Mouse (Mus musculus) heart, embryonic 15.5 days (tissue): ENCODE results near the gene Ogdh. TPM values are rescaled to one million over a fixed set of nuclear protein-coding genes. Genes with fewer than 3 reads are reported as not detected.

Experiments used
- ATAC-seq: fragments of 200-750 bp; cut with Nextera tagmentation; replicated peaks from 2 replicates; pipeline ENCODE4 v1.8.0; 2017; ENCODE audit warnings: low read depth, moderate TSS enrichment; ENCODE audit not compliant: insufficient number of reproducible peaks, insufficient read depth, low FRiP score
- H3K27ac ChIP-seq: fragments of 300-500 bp; sonication (generic); 2 replicates; pipeline ENCODE4 v1.5.1; 2015; ENCODE audit warnings: mild to moderate bottlenecking, inconsistent platforms
- H3K27me3 ChIP-seq: fragments of 300-500 bp; sonication (generic); 2 replicates; pipeline ENCODE4 v1.6.1; 2015; ENCODE audit warnings: inconsistent platforms
- H3K36me3 ChIP-seq: fragments of 300-500 bp; sonication (generic); 2 replicates; pipeline ENCODE4 v1.6.1; 2015; ENCODE audit warnings: mild to moderate bottlenecking, inconsistent platforms
- H3K4me1 ChIP-seq: fragments of 300-500 bp; sonication (generic); replicated peaks from 2 replicates; pipeline ENCODE4 v1.6.1; 2015; ENCODE audit warnings: inconsistent platforms
- H3K4me2 ChIP-seq: fragments of 300-500 bp; sonication (generic); 2 replicates; pipeline ENCODE4 v1.6.1; 2015; ENCODE audit warnings: inconsistent platforms, mild to moderate bottlenecking, moderate library complexity
- H3K4me3 ChIP-seq: fragments of 300-500 bp; sonication (generic); 2 replicates; pipeline ENCODE4 v1.5.1; 2015; ENCODE audit warnings: mild to moderate bottlenecking, inconsistent platforms
- H3K9ac ChIP-seq: fragments of 300-500 bp; sonication (generic); 2 replicates; pipeline ENCODE4 v1.6.1; 2015; ENCODE audit warnings: mild to moderate bottlenecking, inconsistent platforms
- H3K9me3 ChIP-seq: fragments of 300-500 bp; sonication (generic); replicated peaks from 2 replicates; pipeline ENCODE4 v1.6.1; 2016; ENCODE audit warnings: inconsistent platforms
- WGBS: fragments of 180-500 bp; shearing (Covaris S2); methylation state at CpG from one replicate; pipeline ENCODE4 v1.1.7; 2015; ENCODE audit warnings: mixed read lengths; 5-methylcytosine and 5-hydroxymethylcytosine counted together
- polyA plus RNA-seq: library from polyadenylated mRNA; unstranded; fragments of >200 nt; fragmentation: Nextera tagmentation; extraction: Ambion mirVana; gene quantifications from 2 replicates; pipeline ENCODE4 v1.2.1, GENCODE M21; 2015

The Ogdh gene
- polyA plus RNA-seq, 1 experiment from 2014 or later = 264 TPM

GRCm38 (mm10) chr11:6333403-6333802 lies 42.0 kb downstream of the Ogdh start:
- Histone ChIP-seq H3K9me3 (no peaks in the 10 kb centered on the region), H3K4me1 (no peaks in the 10 kb centered on the region), H3K4me3 (no peak overlapping the region), H3K36me3 (peaks cover 43% of the 10 kb centered on the region), H3K27me3 (no peaks in the 10 kb centered on the region), H3K9ac (no peak overlapping the region), H3K27ac (no peak overlapping the region), H3K4me2 (no peak overlapping the region)
- ATAC-seq = no peak
- WGBS = 83% methylated on average over 7 of the region's 7 CpGs

- H3K4me2 ChIP-seq = no peak overlapping the region
- no peak overlapping the region for H3K4me3 ChIP-seq
- no peaks in the 10 kb centered on the region for H3K27me3 ChIP-seq
- 91% methylated on average over 7 of the region's 7 CpGs for whole genome bisulfite sequencing
- no peaks in the 10 kb centered on the region for H3K4me1 ChIP-seq
- H3K9ac ChIP-seq = no peak overlapping the region
- peaks cover 53% of the 10 kb centered on the region for H3K36me3 ChIP-seq
- H3K9me3 ChIP-seq = no peaks in the 10 kb centered on the region
- no peak overlapping the region for H3K27ac ChIP-seq
- no peak for ATAC-seq
Observed at GRCm38 (mm10) chr11:6335321-6335720, 43.9 kb downstream of the Ogdh start.

- H3K36me3 ChIP-seq = peaks cover 62% of the 10 kb centered on the region
Observed at GRCm38 (mm10) chr11:6336689-6337088, 45.3 kb downstream of the Ogdh start.

GRCm38 (mm10) chr11:6345956-6346355 lies 54.5 kb downstream of the Ogdh start:
- 96% methylated on average over 4 of the region's 4 CpGs for WGBS
- H3K4me3 ChIP-seq = no peak overlapping the region
- ATAC-seq = no peak

More at GRCm38 (mm10) chr11:6336689-6337088, 45.3 kb downstream of the Ogdh start:
- no peak overlapping the region for H3K4me2 ChIP-seq
- H3K9me3 ChIP-seq = no peaks in the 10 kb centered on the region
- H3K27me3 ChIP-seq = no peaks in the 10 kb centered on the region
- H3K9ac ChIP-seq = no peak overlapping the region
- no peak overlapping the region for H3K27ac ChIP-seq
- no peak for ATAC-seq
- 83% methylated on average over 4 of the region's 4 CpGs for WGBS
- H3K4me1 ChIP-seq = no peaks in the 10 kb centered on the region
- no peak overlapping the region for H3K4me3 ChIP-seq

GRCm38 (mm10) chr11:6346966-6347365 lies 55.5 kb downstream of the Ogdh start:
- Histone ChIP-seq H3K4me1 (no peaks in the 10 kb centered on the region), H3K27ac (no peak overlapping the region), H3K9ac (no peak overlapping the region), H3K27me3 (no peaks in the 10 kb centered on the region), H3K36me3 (peaks cover 90% of the 10 kb centered on the region), H3K9me3 (no peaks in the 10 kb centered on the region), H3K4me3 (no peak overlapping the region), H3K4me2 (no peak overlapping the region)
- ATAC-seq = no peak
- 82% methylated on average over 7 of the region's 7 CpGs for WGBS

More at GRCm38 (mm10) chr11:6345956-6346355, 54.5 kb downstream of the Ogdh start:
- Histone ChIP-seq H3K27ac (no peak overlapping the region), H3K36me3 (peaks cover 94% of the 10 kb centered on the region), H3K4me1 (no peaks in the 10 kb centered on the region), H3K4me2 (no peak overlapping the region), H3K9ac (no peak overlapping the region), H3K27me3 (no peaks in the 10 kb centered on the region), H3K9me3 (no peaks in the 10 kb centered on the region)

GRCm38 (mm10) chr11:6348681-6349200 lies 57.3 kb downstream of the Ogdh start:
- Histone ChIP-seq H3K36me3 (peaks cover 92% of the 10 kb centered on the region), H3K9me3 (no peaks in the 10 kb centered on the region), H3K4me2 (no peak overlapping the region), H3K9ac (no peak overlapping the region), H3K4me1 (no peaks in the 10 kb centered on the region), H3K27me3 (no peaks in the 10 kb centered on the region), H3K27ac (no peak overlapping the region), H3K4me3 (no peak overlapping the region)
- WGBS = 82% methylated on average over 11 of the region's 11 CpGs
- ATAC-seq = no peak

GRCm38 (mm10) chr11:6349586-6349985 lies 58.2 kb downstream of the Ogdh start:
- 92% methylated on average over 5 of the region's 5 CpGs for WGBS
- Histone ChIP-seq H3K36me3 (peaks cover 92% of the 10 kb centered on the region), H3K4me3 (no peak overlapping the region), H3K27me3 (no peaks in the 10 kb centered on the region), H3K4me1 (no peaks in the 10 kb centered on the region), H3K9ac (no peak overlapping the region), H3K9me3 (no peaks in the 10 kb centered on the region), H3K4me2 (no peak overlapping the region), H3K27ac (no peak overlapping the region)
- no peak for ATAC-seq

GRCm38 (mm10) chr11:6355106-6355505 lies 63.7 kb downstream of the Ogdh start:
- Histone ChIP-seq H3K27ac (no peak overlapping the region), H3K4me1 (no peaks in the 10 kb centered on the region), H3K4me2 (no peak overlapping the region), H3K4me3 (no peak overlapping the region), H3K36me3 (peaks cover 67% of the 10 kb centered on the region), H3K9ac (no peak overlapping the region), H3K9me3 (no peaks in the 10 kb centered on the region), H3K27me3 (no peaks in the 10 kb centered on the region)
- WGBS = 68% methylated on average over 4 of the region's 4 CpGs
- no peak for ATAC-seq

- no peaks in the 10 kb centered on the region for H3K36me3 ChIP-seq
- no peaks in the 10 kb centered on the region for H3K27me3 ChIP-seq
- H3K9ac ChIP-seq = no peak overlapping the region
- no peaks in the 10 kb centered on the region for H3K4me1 ChIP-seq
- no peak for ATAC-seq
- 93% methylated on average over 9 of the region's 9 CpGs for WGBS
- no peak overlapping the region for H3K4me3 ChIP-seq
- no peak overlapping the region for H3K27ac ChIP-seq
- H3K4me2 ChIP-seq = no peak overlapping the region
- H3K9me3 ChIP-seq = no peaks in the 10 kb centered on the region
Observed at GRCm38 (mm10) chr11:6364581-6365275, 73.3 kb downstream of the Ogdh start.

GRCm38 (mm10) chr11:6365885-6366284 lies 74.5 kb downstream of the Ogdh start:
- Histone ChIP-seq H3K9ac (no peak overlapping the region), H3K4me2 (no peak overlapping the region), H3K27me3 (no peaks in the 10 kb centered on the region), H3K4me1 (no peaks in the 10 kb centered on the region), H3K27ac (no peak overlapping the region), H3K9me3 (no peaks in the 10 kb centered on the region), H3K36me3 (no peaks in the 10 kb centered on the region), H3K4me3 (no peak overlapping the region)
- ATAC-seq = peak; percentile 66
- WGBS = 17% methylated on average over 11 of the region's 11 CpGs

GRCm38 (mm10) chr11:6366434-6366833 lies 75.0 kb downstream of the Ogdh start:
- WGBS = 68% methylated on average over 6 of the region's 6 CpGs
- Histone ChIP-seq H3K9me3 (no peaks in the 10 kb centered on the region), H3K27ac (no peak overlapping the region), H3K9ac (no peak overlapping the region), H3K27me3 (no peaks in the 10 kb centered on the region), H3K4me2 (no peak overlapping the region), H3K4me3 (no peak overlapping the region), H3K36me3 (no peaks in the 10 kb centered on the region), H3K4me1 (no peaks in the 10 kb centered on the region)
- no peak for ATAC-seq

- no peak overlapping the region for H3K27ac ChIP-seq
Observed at GRCm38 (mm10) chr11:6367156-6367555, 75.7 kb downstream of the Ogdh start.

More at GRCm38 (mm10) chr11:6367156-6367555, 75.7 kb downstream of the Ogdh start:
- ATAC-seq = no peak
- 75% methylated on average over 4 of the region's 4 CpGs for WGBS
- Histone ChIP-seq H3K27me3 (no peaks in the 10 kb centered on the region), H3K4me3 (no peak overlapping the region), H3K4me2 (no peak overlapping the region), H3K9ac (no peak overlapping the region), H3K4me1 (no peaks in the 10 kb centered on the region), H3K36me3 (no peaks in the 10 kb centered on the region), H3K9me3 (no peaks in the 10 kb centered on the region)
